Mouse (Mus musculus) heart, postnatal 0 days (tissue): ENCODE results near the gene Hist1h3e. TPM values are rescaled to one million over a fixed set of nuclear protein-coding genes. Genes with fewer than 3 reads are reported as not detected.

ENCODE experiments used
- ATAC-seq: fragments of 200-750 bp; cut with Nextera tagmentation; 2 replicates; pipeline ENCODE4 v1.8.0; 2017; ENCODE audit warnings: low read depth, moderate number of reproducible peaks, moderate library complexity; ENCODE audit not compliant: insufficient read depth
- DNase-seq: peaks from one replicate; pipeline ENCODE4 v3.0.0-alpha.2; 2016; ENCODE audit warnings: low spot score
- H3K27ac ChIP-seq: fragments of 300-500 bp; sonication (generic); 2 replicates; pipeline ENCODE4 v1.5.1; 2014; ENCODE audit warnings: low read depth, mild to moderate bottlenecking
- H3K27me3 ChIP-seq: fragments of 300-500 bp; sonication (generic); 2 replicates; pipeline ENCODE4 v1.6.1; 2014; ENCODE audit warnings: low read length, mixed read lengths; ENCODE audit not compliant: control insufficient read depth, insufficient read depth
- H3K36me3 ChIP-seq: fragments of 300-500 bp; sonication (generic); replicated peaks from 2 replicates; pipeline ENCODE4 v1.6.1; 2014; ENCODE audit warnings: low read length, mixed read lengths; ENCODE audit not compliant: control insufficient read depth, insufficient read depth
- H3K4me1 ChIP-seq: fragments of 300-500 bp; sonication (generic); 2 replicates; pipeline ENCODE4 v1.6.1; 2014; ENCODE audit warnings: antibody characterized with exemption; ENCODE audit not compliant: control insufficient read depth, insufficient read depth
- H3K4me2 ChIP-seq: fragments of 300-500 bp; sonication (generic); 2 replicates; pipeline ENCODE4 v1.6.1; 2014; ENCODE audit warnings: low read depth, mild to moderate bottlenecking, low read length, moderate library complexity
- H3K4me3 ChIP-seq: fragments of 300-500 bp; sonication (generic); 2 replicates; pipeline ENCODE4 v1.5.1; 2014; ENCODE audit warnings: low read depth, low read length
- H3K9ac ChIP-seq: fragments of 300-500 bp; sonication (generic); replicated peaks from 2 replicates; pipeline ENCODE4 v1.6.1; 2014; ENCODE audit warnings: low read depth, low read length, mixed read lengths
- H3K9me3 ChIP-seq: fragments of 300-500 bp; sonication (generic); replicated peaks from 2 replicates; pipeline ENCODE4 v1.6.1; 2016; ENCODE audit warnings: low read length; ENCODE audit not compliant: control insufficient read depth
- CTCF ChIP-seq: IDR thresholded peaks from 2 replicates; pipeline ENCODE4 v1.5.1; 2016; ENCODE audit warnings: antibody characterized with exemption, control low read depth, low read depth
- EP300 ChIP-seq: IDR thresholded peaks from 2 replicates; pipeline ENCODE4 v1.6.1; 2016; ENCODE audit warnings: antibody characterized with exemption, low read depth
- WGBS: fragments of 180-500 bp; shearing (Covaris S2); extraction: QIAGEN DNeasy Blood & Tissue Kit; methylation state at CpG from one replicate; pipeline ENCODE4 v1.1.7; 2014; 5-methylcytosine and 5-hydroxymethylcytosine counted together
- polyA plus RNA-seq: library from polyadenylated mRNA; unstranded; fragments of >200 nt; fragmentation: Nextera tagmentation; extraction: Ambion mirVana; gene quantifications from 2 replicates; pipeline ENCODE4 v1.2.1, GENCODE M21; 2015
- total RNA-seq: library from RNA; depleted of rRNA; stranded (reverse); fragments of >200 nt; gene quantifications from 2 replicates; pipeline ENCODE4 v1.2.3, GENCODE M21; 2014; ENCODE audit warnings: low replicate concordance

Gene Hist1h3e
- total and polyA plus RNA-seq, 2 experiments from 2014 or later: 0.97 to 625 TPM

DNA sequence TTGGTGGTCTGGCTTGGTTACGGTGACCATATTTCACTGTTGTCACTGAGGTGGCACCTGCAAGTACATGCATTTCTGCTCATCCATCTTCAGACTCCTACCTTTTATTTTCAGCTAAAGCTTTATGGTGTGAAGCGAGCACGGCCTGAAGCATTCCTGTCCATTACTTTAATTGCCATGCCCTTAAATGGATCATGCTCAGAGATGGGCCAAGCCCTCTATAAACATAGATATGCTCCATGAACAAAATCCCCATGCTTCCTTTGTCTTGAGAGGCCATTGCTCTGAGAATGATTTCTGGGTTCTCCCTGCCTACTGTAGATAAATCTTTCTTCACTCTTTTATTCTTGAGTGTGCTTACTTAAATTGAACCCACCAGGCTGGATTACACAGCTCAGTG lies 42.3 kb upstream of the Hist1h3e start:
- Histone ChIP-seq H3K27me3 (no peaks in the 10 kb centered on the region), H3K9me3 (no peaks in the 10 kb centered on the region), H3K4me2 (no peak overlapping the region), H3K4me3 (no peak overlapping the region), H3K36me3 (no peaks in the 10 kb centered on the region), H3K9ac (no peak overlapping the region), H3K27ac (no peak overlapping the region), H3K4me1 (no peaks in the 10 kb centered on the region)
- TF ChIP-seq CTCF (no peak), EP300 (no peak)
- ATAC-seq (no peak), DNase-seq (no peak)
- 83% methylated on average over 3 of the region's 3 CpGs for WGBS

- no peaks in the 10 kb centered on the region for H3K27me3 ChIP-seq
- ATAC-seq: no peak
- TF ChIP-seq EP300 (no peak), CTCF (no peak)
- no peak for DNase-seq
- H3K4me2 ChIP-seq: no peak overlapping the region
- no peaks in the 10 kb centered on the region for H3K9me3 ChIP-seq
- no peak overlapping the region for H3K4me3 ChIP-seq
- no peaks in the 10 kb centered on the region for H3K36me3 ChIP-seq
- no peaks in the 10 kb centered on the region for H3K4me1 ChIP-seq
- no peak overlapping the region for H3K9ac ChIP-seq
- no peak overlapping the region for H3K27ac ChIP-seq
- WGBS: 38% methylated on average over 7 of the region's 7 CpGs
Measured at GRCm38 (mm10) chr13:23603182-23603699, 41.1 kb upstream of the Hist1h3e start.

DNA sequence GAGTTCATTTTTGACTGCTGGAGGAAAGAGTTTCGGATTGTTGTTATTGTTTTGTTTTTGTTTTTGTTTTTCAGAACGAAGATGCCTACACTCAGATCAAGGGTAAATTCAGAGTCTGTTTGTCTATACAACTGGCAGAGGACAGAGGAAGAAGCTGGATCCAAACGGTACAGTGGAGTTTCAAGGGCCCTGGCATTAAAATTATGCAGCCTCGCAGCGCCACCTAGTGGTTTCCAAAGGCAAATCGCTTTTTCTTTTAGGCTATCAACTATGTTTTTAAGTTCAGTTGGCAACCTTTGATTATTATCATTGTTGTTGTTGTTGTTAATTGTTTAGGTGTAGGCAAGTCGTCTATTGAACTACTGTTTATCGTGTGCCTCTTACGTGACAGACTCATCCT lies 35.8 kb upstream of the Hist1h3e start:
- no peaks in the 10 kb centered on the region for H3K27me3 ChIP-seq
- no peaks in the 10 kb centered on the region for H3K9me3 ChIP-seq
- no peaks in the 10 kb centered on the region for H3K4me1 ChIP-seq
- H3K36me3 ChIP-seq: no peaks in the 10 kb centered on the region
- H3K4me2 ChIP-seq: no peak overlapping the region
- peak; percentile 81 for TF ChIP-seq CTCF
- no peak for TF ChIP-seq EP300
- no peak overlapping the region for H3K4me3 ChIP-seq
- DNase-seq: peak; percentile 76
- H3K27ac ChIP-seq: no peak overlapping the region
- H3K9ac ChIP-seq: no peak overlapping the region
- ATAC-seq: no peak
- 6% methylated on average over 9 of the region's 9 CpGs for WGBS

GRCm38 (mm10) chr13:23595622-23596372 lies 33.6 kb upstream of the Hist1h3e start:
- DNase-seq (no peak), ATAC-seq (no peak)
- Histone ChIP-seq H3K4me1 (no peaks in the 10 kb centered on the region), H3K4me2 (no peak overlapping the region), H3K27me3 (no peaks in the 10 kb centered on the region), H3K9me3 (no peaks in the 10 kb centered on the region), H3K9ac (no peak overlapping the region), H3K27ac (no peak overlapping the region), H3K4me3 (no peak overlapping the region), H3K36me3 (no peaks in the 10 kb centered on the region)
- whole genome bisulfite sequencing: 66% methylated on average over 7 of the region's 7 CpGs
- TF ChIP-seq CTCF: no peak
- no peak for TF ChIP-seq EP300

DNA sequence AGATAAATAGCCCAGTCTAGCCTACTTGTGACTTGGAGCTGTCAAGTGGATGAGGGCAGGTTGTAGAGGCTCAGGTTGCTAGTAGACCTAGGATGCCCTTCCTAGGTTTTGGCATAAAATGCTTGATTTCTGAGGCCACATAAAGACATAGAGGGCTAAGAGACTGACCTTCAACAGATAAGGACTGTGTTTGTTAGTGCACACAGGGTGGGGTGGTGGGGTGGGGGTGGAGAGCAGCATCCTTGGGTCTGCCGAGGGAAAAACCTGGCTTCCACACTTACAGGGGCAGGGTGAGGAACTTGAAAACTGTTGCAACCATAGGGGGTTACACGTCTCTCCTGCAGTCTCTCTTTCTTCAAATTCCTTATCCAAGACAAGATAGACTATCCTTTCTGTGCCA lies 33.0 kb upstream of the Hist1h3e start:
- H3K9me3 ChIP-seq: no peaks in the 10 kb centered on the region
- ATAC-seq (no peak), DNase-seq (no peak)
- 62% methylated on average over 2 of the region's 2 CpGs for WGBS
- TF ChIP-seq EP300 (no peak), CTCF (no peak)
- H3K36me3 ChIP-seq: no peaks in the 10 kb centered on the region
- no peak overlapping the region for H3K4me3 ChIP-seq
- H3K9ac ChIP-seq: no peak overlapping the region
- no peak overlapping the region for H3K4me2 ChIP-seq
- no peak overlapping the region for H3K27ac ChIP-seq
- no peaks in the 10 kb centered on the region for H3K4me1 ChIP-seq
- no peaks in the 10 kb centered on the region for H3K27me3 ChIP-seq
